Mouse (Mus musculus): ENCODE data around the gene Ramp1. TPM values are rescaled to one million over a fixed set of nuclear protein-coding genes. Genes with fewer than 3 reads are reported as not detected.

The Ramp1 gene
- polyA plus RNA-seq, 1 experiment = 23.5 TPM

GRCm38 (mm10) chr1:91207334-91208074 lies 27.9 kb downstream of the Ramp1 start:
- Histone ChIP-seq H3K27ac (ENCODE audit: insufficient read depth, low read depth, low read length) (0 out of 2 replicates have a peak overlapping the region, but pooled peaks have one; percentile 22), H3K27me3 (ENCODE audit: control insufficient read depth, insufficient read depth, low read length) (no peaks in the 10 kb centered on the region), H3K4me3 (ENCODE audit: low read depth, low read length) (no peak overlapping the region), H3K36me3 (ENCODE audit: control insufficient read depth, insufficient read depth, low read length) (no peaks in the 10 kb centered on the region), H3K4me1 (ENCODE audit: control insufficient read depth, insufficient read depth, insufficient read length, low read length) (peaks cover 8% of the 10 kb centered on the region; the same call in 1 of the 2 replicates)
- WGBS = 31% methylated on average over 3 of the region's 3 CpGs
- TF ChIP-seq CTCF (IDR thresholded peaks at IDR 0.05; ENCODE audit: extremely low read depth, insufficient read length, insufficient replicate concordance, low read depth, low read length) (no peak), POLR2A (IDR thresholded peaks at IDR 0.05; ENCODE audit: low read depth, low read length) (no peak)

GRCm38 (mm10) chr1:91209343-91209742 lies 29.7 kb downstream of the Ramp1 start:
- Histone ChIP-seq H3K27me3 (ENCODE audit: control insufficient read depth, insufficient read depth, low read length) (no peaks in the 10 kb centered on the region), H3K4me1 (ENCODE audit: control insufficient read depth, insufficient read depth, insufficient read length, low read length) (peaks cover 8% of the 10 kb centered on the region; the same call in 1 of the 2 replicates), H3K4me3 (ENCODE audit: low read depth, low read length) (no peak overlapping the region), H3K27ac (ENCODE audit: insufficient read depth, low read depth, low read length) (no peak overlapping the region), H3K36me3 (ENCODE audit: control insufficient read depth, insufficient read depth, low read length) (no peaks in the 10 kb centered on the region)
- WGBS = 88% methylated on average over 6 of the region's 6 CpGs
- TF ChIP-seq POLR2A (IDR thresholded peaks at IDR 0.05; ENCODE audit: low read depth, low read length) = no peak
- no peak for TF ChIP-seq CTCF (IDR thresholded peaks at IDR 0.05; ENCODE audit: extremely low read depth, insufficient read length, insufficient replicate concordance, low read depth, low read length)

- Histone ChIP-seq H3K4me3 (ENCODE audit: low read depth, low read length) (no peak overlapping the region), H3K27ac (ENCODE audit: insufficient read depth, low read depth, low read length) (no peak overlapping the region), H3K27me3 (ENCODE audit: control insufficient read depth, insufficient read depth, low read length) (no peaks in the 10 kb centered on the region), H3K36me3 (ENCODE audit: control insufficient read depth, insufficient read depth, low read length) (no peaks in the 10 kb centered on the region), H3K4me1 (ENCODE audit: control insufficient read depth, insufficient read depth, insufficient read length, low read length) (peaks cover 8% of the 10 kb centered on the region; the same call in 1 of the 2 replicates)
- WGBS = 72% methylated on average over 6 of the region's 6 CpGs
- TF ChIP-seq POLR2A (IDR thresholded peaks at IDR 0.05; ENCODE audit: low read depth, low read length) = no peak
- TF ChIP-seq CTCF (IDR thresholded peaks at IDR 0.05; ENCODE audit: extremely low read depth, insufficient read length, insufficient replicate concordance, low read depth, low read length) = no peak
Measured at GRCm38 (mm10) chr1:91209785-91210184, 30.2 kb downstream of the Ramp1 start.

- TF ChIP-seq CTCF (IDR thresholded peaks at IDR 0.05; ENCODE audit: extremely low read depth, insufficient read length, insufficient replicate concordance, low read depth, low read length) (peak; percentile 70; the same call in 1 of the 2 replicates), POLR2A (IDR thresholded peaks at IDR 0.05; ENCODE audit: low read depth, low read length) (no peak)
- H3K36me3 ChIP-seq (ENCODE audit: control insufficient read depth, insufficient read depth, low read length) = no peaks in the 10 kb centered on the region
- no peaks in the 10 kb centered on the region for H3K27me3 ChIP-seq (ENCODE audit: control insufficient read depth, insufficient read depth, low read length)
- WGBS = 79% methylated on average over 1 of the region's 1 CpGs
- no peak overlapping the region for H3K27ac ChIP-seq (ENCODE audit: insufficient read depth, low read depth, low read length)
- H3K4me1 ChIP-seq (ENCODE audit: control insufficient read depth, insufficient read depth, insufficient read length, low read length) = peaks cover 8% of the 10 kb centered on the region; the same call in 1 of the 2 replicates
- H3K4me3 ChIP-seq (ENCODE audit: low read depth, low read length) = no peak overlapping the region
Measured at GRCm38 (mm10) chr1:91211099-91211498, 31.5 kb downstream of the Ramp1 start.

- Histone ChIP-seq H3K4me3 (ENCODE audit: low read depth, low read length) (no peak overlapping the region), H3K4me1 (ENCODE audit: control insufficient read depth, insufficient read depth, insufficient read length, low read length) (peaks cover 8% of the 10 kb centered on the region; the same call in 1 of the 2 replicates), H3K36me3 (ENCODE audit: control insufficient read depth, insufficient read depth, low read length) (no peaks in the 10 kb centered on the region), H3K27ac (ENCODE audit: insufficient read depth, low read depth, low read length) (no peak overlapping the region), H3K27me3 (ENCODE audit: control insufficient read depth, insufficient read depth, low read length) (no peaks in the 10 kb centered on the region)
- TF ChIP-seq POLR2A (IDR thresholded peaks at IDR 0.05; ENCODE audit: low read depth, low read length) = no peak
- no peak for TF ChIP-seq CTCF (IDR thresholded peaks at IDR 0.05; ENCODE audit: extremely low read depth, insufficient read length, insufficient replicate concordance, low read depth, low read length)
- WGBS = 64% methylated on average over 7 of the region's 7 CpGs
Measured at GRCm38 (mm10) chr1:91211591-91212008, 32.0 kb downstream of the Ramp1 start.

- no peaks in the 10 kb centered on the region for H3K4me1 ChIP-seq (ENCODE audit: control insufficient read depth, insufficient read depth, insufficient read length, low read length)
- no peak for TF ChIP-seq CTCF (IDR thresholded peaks at IDR 0.05; ENCODE audit: extremely low read depth, insufficient read length, insufficient replicate concordance, low read depth, low read length)
- TF ChIP-seq POLR2A (IDR thresholded peaks at IDR 0.05; ENCODE audit: low read depth, low read length) = no peak
- WGBS = 96% methylated on average over 1 of the region's 1 CpGs
Measured at GRCm38 (mm10) chr1:91215264-91215663, 35.6 kb downstream of the Ramp1 start.

GRCm38 (mm10) chr1:91215981-91216380 lies 36.4 kb downstream of the Ramp1 start:
- Histone ChIP-seq H3K4me1 (ENCODE audit: control insufficient read depth, insufficient read depth, insufficient read length, low read length) (no peaks in the 10 kb centered on the region), H3K4me3 (ENCODE audit: low read depth, low read length) (no peak overlapping the region), H3K27ac (ENCODE audit: insufficient read depth, low read depth, low read length) (0 out of 2 replicates have a peak overlapping the region, but pooled peaks have one; percentile 1), H3K27me3 (ENCODE audit: control insufficient read depth, insufficient read depth, low read length) (no peaks in the 10 kb centered on the region), H3K36me3 (ENCODE audit: control insufficient read depth, insufficient read depth, low read length) (no peaks in the 10 kb centered on the region)
- WGBS = 3% methylated on average over 1 of the region's 1 CpGs
- TF ChIP-seq POLR2A (IDR thresholded peaks at IDR 0.05; ENCODE audit: low read depth, low read length) (no peak), CTCF (IDR thresholded peaks at IDR 0.05; ENCODE audit: extremely low read depth, insufficient read length, insufficient replicate concordance, low read depth, low read length) (no peak)

More at GRCm38 (mm10) chr1:91215264-91215663, 35.6 kb downstream of the Ramp1 start:
- Histone ChIP-seq H3K4me3 (ENCODE audit: low read depth, low read length) (no peak overlapping the region), H3K27ac (ENCODE audit: insufficient read depth, low read depth, low read length) (no peak overlapping the region), H3K27me3 (ENCODE audit: control insufficient read depth, insufficient read depth, low read length) (no peaks in the 10 kb centered on the region), H3K36me3 (ENCODE audit: control insufficient read depth, insufficient read depth, low read length) (no peaks in the 10 kb centered on the region)

Measured in small intestine, adult 2 months (tissue).